Mouse (Mus musculus) adrenal gland, adult 10 weeks (tissue): Measurements from ENCODE around the gene B130006D01Rik. TPM values are rescaled to one million over a fixed set of nuclear protein-coding genes. Genes with fewer than 3 reads are reported as not detected.

Source experiments
- polyA plus RNA-seq: library from polyadenylated mRNA; stranded (reverse); fragments of 350-450 nt; fragmentation: Illumina TruSeq; extraction: RNeasy Lipid Tissue Mini Kit (QIAGEN cat#74804); gene quantifications from one replicate; pipeline ENCODE4 v1.2.3, GENCODE M21; 2014; ENCODE audit warnings: low read depth, low replicate concordance

Gene B130006D01Rik
- polyA plus RNA-seq = 0.23 TPM

DNA sequence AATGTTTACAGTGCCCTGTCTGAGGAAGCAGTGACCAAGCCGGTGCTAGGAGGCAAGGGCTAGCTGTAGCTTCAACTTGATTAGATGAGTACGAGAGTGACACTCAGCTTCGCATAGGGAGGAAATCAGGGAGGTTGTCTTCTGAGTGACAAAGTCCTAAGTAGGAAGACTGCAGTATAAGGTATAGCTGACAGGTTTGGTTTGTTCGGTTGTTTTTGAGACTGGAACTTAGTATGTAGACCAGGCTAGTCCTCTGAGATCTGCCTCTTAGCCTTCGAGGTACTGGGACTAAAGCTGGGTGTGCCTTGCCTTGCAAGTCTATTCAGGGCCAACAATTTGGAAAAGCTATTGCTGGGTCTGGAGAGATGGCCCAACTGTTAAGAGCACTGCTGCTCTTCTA lies at the start of gene B130006D01Rik:
Gene B130006D01Rik (plus strand): TSS at position 301 of the 400 bp plus-strand sequence.

GRCm38 (mm10) chr11:95712563-95713224 lies 10.7 kb upstream of the B130006D01Rik start, which contains the start of gene Zfp652:
Gene Zfp652 (plus strand): TSS chr11:95712673.

Other genes starting within 250 kb of the B130006D01Rik start
- gene Nxph3, start 209.0 kb upstream of the B130006D01Rik start, polyA plus RNA-seq = not detected
- 0.29 TPM for gene Ngfr, start 135.9 kb upstream of the B130006D01Rik start, polyA plus RNA-seq
- gene Phb, start 56.6 kb upstream of the B130006D01Rik start, polyA plus RNA-seq = 21.1 TPM
- gene Zfp652, start 10.9 kb upstream of the B130006D01Rik start, polyA plus RNA-seq = 24.7 TPM
- 4.2 TPM for gene Phospho1, start 100.9 kb downstream of the B130006D01Rik start, polyA plus RNA-seq
- gene Gngt2, start 113.6 kb downstream of the B130006D01Rik start, polyA plus RNA-seq = 6.4 TPM
- 0.29 TPM for gene Abi3, start 118.9 kb downstream of the B130006D01Rik start, polyA plus RNA-seq
- not detected for gene B4galnt2, start 191.3 kb downstream of the B130006D01Rik start, polyA plus RNA-seq